Mouse (Mus musculus): ENCODE measurements at regions not wholly inside any gene's neighbourhood (a gene's known extent, or its start where the extent isn't known, plus 50 kb on each side); places are given as distances from the start of the nearest gene placed in this dataset.

DNA sequence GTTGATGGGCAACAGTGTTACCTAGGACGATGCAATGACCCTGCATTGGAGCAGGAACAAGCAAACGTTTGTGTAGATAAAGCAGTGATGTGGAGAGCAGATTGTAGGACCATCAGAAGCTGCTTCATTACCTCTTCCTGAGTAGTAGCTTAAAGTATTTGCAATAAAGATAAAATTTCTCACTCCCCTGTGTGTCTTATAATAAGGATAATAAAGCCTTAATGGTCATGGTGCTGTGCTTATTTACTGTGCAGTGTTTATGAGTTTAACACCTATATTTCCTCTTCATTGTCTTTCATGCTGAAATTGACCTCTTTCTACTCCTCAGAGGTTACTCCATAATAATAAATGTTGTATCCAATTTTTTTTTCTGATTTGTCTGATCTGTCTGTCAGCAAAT lies 1146.3 kb upstream of the Cdh20 start:
- intact Hi-C loops (cut with DNase I) = no loop called here
- DNase-seq (ENCODE audit: low spot score in 2 of 2) = no peak

DNA sequence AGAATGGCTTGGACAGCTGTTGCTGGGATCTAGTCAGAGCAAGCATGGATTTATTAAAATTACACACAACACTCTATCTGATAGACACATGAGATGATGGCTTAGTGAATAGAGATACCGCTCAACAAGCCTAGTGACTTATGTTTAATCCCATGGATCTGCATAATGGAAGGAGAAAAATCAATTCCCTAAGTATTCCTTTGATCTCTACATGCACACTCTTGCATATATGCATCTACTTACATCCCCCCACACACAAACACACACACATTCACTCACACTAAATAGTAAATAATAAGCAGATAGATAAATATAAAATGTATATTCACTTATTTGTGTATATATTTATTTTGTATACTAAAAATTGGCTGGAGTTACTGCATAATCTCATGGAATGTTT lies 1123.0 kb upstream of the Cdh20 start:
- intact Hi-C loops (cut with DNase I) = loop anchor here (10.0 kb wide), 1 partner anchor 180 kb away; no protein-coding TSS in a partner anchor
- DNase-seq (ENCODE audit: low spot score in 2 of 2) = no peak

All from left cerebral cortex, postnatal 36 days (tissue).